Mouse (Mus musculus) heart, postnatal 10 days (tissue): ENCODE data around the gene Col4a2. TPM values are rescaled to one million over a fixed set of nuclear protein-coding genes. Genes with fewer than 3 reads are reported as not detected.
A peak's percentile ranks its signal among the peaks of the same experiment; 100 is the strongest.

ENCODE experiments used
- DNase-seq, 2 experiments: peaks; one replicate each; pipeline ENCODE4 v3.0.0; 2021
- intact Hi-C: fragments of 180-260 bp; cut with DNase I; formaldehyde crosslinking; loops from one replicate; pipeline ENCODE4 v1.15.1; 2025
- total RNA-seq, 2 experiments: library from RNA; stranded (reverse); gene quantifications; 2 replicates each; pipeline ENCODE4 v1.2.3; 2021

Col4a2 gene
- total RNA-seq, 2 experiments from 2014 or later = 697 to 713 TPM

GRCm38 (mm10) chr8:11400244-11400643, 87.6 kb downstream of the Col4a2 start:
- peak in 1 of 2 experiments; percentile 35 for DNase-seq
- intact Hi-C loops = no loop called here

DNA sequence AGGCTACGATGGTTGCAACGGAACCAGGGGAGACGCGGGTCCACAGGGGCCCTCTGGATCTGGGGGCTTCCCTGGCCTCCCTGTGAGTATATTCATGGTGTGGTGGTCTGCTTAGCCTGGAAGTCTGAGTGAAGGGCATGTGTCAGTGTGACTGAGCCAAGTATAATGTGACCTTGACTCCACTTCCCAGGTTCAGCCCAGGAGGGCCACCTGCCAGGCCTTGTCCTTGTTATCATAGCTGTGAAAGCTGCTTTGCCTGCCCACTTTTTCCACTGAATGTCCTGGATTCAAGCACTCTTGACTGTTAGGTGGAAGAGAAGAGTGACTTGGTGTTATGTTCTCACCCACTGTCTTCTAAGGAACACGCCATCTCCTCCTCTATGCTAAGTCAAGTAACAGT, 88.6 kb downstream of the Col4a2 start:
- DNase-seq = peak; percentile 71 to 76

DNA sequence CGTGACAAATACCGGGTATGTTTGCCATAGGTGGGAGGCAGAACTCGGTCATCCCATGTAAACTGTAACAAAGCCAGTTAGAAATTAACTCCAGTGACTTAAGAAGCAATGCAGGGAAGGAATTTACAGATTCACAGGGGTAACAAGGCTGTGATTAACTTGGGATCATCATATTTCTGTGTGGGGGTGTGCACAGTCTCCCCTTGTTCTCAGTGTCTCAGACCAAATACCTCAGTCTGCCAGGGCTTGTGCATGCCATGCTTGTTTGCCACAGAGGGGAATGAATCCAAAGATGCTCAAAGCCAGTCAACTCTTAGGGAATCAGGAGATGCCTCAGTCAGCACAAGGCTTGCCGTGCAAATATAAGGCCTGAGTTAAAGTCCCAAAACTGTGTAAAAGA, 89.6 kb downstream of the Col4a2 start:
- no peak for DNase-seq
- intact Hi-C loops = no loop called here

More for the DNA sequence above, 88.6 kb downstream of the Col4a2 start:
- intact Hi-C loops = no loop called here

DNA sequence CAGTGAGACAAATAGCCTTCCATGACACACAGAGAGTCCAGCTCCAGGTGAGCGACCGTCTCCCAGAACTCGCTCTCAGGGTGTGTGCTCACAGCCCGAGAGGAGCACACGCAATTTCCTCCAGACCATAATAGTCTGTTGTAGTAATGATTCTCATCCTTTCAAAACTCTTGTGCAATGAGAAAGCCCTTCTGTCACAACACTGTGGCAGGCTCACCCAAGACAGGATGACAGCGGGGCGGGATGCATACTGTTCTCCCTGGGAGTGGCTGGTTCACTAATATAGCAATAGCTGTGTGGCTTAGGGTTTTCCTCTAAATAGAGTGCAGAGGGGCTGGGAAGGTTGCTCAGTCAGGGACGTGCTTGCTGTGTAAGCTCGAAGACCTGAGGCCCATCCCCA, 91.2 kb downstream of the Col4a2 start:
- intact Hi-C loops = no loop called here

DNA sequence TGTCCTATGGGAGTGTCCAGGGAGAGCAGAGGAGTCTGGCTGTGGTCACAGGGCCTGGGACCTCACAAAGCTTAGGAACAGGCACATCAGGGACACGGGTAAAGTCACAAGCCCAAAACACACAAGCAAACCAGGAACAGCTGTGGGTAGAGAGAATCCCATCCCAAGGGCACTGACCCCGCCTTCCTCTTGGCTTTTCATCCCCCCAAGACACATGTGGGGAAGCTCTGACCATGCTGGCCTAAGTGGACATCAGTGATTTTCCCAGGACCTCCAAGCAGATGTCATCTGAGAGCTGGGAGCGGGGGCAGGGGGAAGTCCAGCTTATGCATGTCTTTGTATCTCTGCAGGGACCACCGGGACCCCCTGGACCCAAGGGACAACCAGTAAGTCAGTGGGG, 92.0 kb downstream of the Col4a2 start:
- DNase-seq = peak; percentile 43 to 47
- intact Hi-C loops = no loop called here

More for the DNA sequence above, 91.2 kb downstream of the Col4a2 start:
- no peak for DNase-seq

DNA sequence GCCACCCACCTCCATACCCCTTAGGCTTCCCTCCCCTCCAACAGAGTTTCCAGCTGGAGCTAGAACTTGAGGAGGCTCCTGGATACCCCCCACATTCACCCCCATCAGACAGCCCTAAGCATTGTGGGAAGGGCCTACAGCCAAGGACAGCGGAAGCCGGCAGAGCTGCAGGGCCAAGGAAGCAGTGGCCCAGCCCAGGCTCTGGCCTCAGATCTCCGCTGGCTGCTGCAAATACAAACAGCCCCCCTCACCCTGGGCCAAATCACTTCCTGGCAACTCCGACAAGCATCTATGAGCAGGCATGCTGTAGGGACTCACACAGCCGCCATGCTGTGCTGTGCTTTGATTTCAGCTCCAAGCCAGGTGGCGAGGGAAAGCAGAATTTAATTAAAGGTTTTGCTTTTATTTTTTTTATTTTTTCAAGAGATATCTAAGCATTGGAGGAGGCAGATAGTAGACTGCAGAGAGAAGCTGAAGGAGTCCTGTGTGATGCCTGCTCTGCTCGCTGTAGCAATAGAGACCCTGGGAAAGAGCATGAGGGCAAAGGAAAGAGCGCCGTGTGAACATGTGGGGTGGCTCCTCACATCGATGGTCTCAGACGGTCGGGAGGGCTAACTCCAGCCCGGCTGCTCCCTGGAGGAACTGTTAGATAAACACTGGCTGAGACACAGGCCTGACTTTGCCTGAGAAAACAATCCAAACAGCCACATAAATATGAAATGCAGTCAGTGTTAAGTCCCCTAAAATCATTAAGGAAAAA, 93.3 kb downstream of the Col4a2 start:
- intact Hi-C loops = no loop called here
- peak; percentile 86 for DNase-seq

DNA sequence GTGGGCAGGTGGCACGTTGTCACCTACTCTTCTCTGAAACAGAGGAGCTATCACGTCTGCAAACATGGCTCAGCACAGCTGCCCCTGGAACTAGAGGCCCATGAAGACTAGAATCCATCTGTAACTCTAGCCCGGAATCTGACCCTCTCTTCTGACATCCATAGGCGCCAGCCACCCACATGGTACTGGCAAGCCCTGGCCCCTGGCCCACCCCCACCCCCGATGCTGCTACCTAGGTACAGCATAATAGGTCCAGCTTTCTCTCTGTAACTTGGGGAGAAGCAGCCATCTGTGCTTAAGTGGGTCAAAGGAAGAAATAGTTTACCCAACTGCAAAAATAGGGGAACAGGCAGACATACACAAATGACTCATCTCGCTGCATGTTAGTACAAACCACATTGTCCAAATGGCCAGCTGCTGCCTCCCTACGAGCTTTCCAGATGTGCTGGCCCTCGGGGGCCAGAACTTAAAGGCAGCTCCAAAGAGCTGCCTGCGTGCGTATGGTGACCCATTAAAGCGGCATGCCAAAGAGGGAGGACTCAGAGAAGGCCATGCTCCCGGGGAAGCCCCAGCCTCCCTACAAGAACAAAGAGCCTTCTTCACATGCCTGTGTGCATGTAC, 99.0 kb downstream of the Col4a2 start:
- DNase-seq = peak; percentile 76 to 77
- intact Hi-C loops = no loop called here

- DNase-seq = no peak
- intact Hi-C loops = no loop called here
Measured at GRCm38 (mm10) chr8:11412450-11412849, 99.8 kb downstream of the Col4a2 start.

GRCm38 (mm10) chr8:11414304-11414703, 101.7 kb downstream of the Col4a2 start:
- intact Hi-C loops = no loop called here
- DNase-seq = no peak

GRCm38 (mm10) chr8:11415089-11415488, 102.5 kb downstream of the Col4a2 start:
- intact Hi-C loops = no loop called here
- DNase-seq = no peak

DNA sequence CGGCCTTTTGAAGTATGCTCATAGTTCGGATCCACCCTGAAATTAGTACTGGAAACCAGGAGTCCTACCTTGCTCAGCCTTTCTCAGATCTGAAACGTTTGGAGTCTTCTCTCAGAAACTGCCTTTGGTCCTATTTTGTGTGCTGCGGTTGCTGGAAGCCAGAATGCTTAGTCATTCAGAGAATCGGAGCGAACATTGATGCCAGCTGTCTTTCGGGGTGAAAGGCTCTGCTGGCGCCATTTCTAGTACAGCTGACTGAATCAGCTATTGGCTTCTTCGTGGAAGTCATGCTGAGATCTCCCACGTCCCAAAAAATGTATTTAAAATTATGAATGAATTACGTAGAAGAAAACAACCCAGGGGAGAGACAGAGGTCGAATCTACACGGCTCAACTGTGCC, 105.2 kb downstream of the Col4a2 start:
- intact Hi-C loops = no loop called here
- peak in 1 of 2 experiments; percentile 53 for DNase-seq

DNA sequence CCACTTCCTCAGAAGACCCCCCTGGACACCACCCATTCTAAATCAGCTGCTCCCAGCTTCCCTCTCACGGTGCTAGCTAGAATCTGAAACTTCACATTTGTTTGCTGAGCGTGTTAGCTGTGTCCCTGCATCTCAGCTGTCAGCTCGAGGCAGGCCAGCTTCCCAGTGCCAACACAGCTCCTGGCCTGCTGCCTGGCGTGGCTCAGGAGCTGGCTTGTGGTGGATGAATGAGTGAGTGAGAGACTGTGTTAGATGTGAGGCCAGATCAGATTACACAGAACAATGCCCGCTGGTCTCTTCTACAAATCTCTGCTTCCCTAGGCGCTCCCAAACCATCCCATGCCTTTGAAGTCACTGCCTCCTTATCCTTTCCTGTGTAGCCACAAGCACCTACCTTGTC, 106.6 kb downstream of the Col4a2 start:
- peak; percentile 80 to 83 for DNase-seq
- intact Hi-C loops = no loop called here

- intact Hi-C loops = no loop called here
- DNase-seq = peak; percentile 73 to 81
Measured at GRCm38 (mm10) chr8:11419645-11420044, 107.0 kb downstream of the Col4a2 start.

DNA sequence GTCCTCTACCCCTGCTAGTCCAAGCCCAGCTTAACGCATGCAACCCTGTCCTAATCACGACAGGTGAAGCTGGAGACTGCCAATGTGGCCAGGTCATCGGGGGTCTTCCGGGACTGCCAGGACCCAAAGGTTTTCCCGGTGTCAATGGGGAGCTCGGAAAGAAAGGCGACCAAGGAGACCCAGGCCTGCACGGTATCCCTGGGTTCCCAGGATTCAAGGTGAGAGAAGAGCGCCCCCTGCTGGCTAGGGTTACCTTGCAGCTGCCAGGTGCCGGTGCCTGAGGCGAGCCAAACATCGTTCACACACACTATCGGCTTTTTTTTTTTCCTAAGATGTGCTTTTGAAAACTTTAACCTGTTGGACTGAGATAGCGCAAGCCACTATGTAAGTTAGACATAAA, 108.5 kb downstream of the Col4a2 start:
- intact Hi-C loops = loop anchor here (1.0 kb wide), 1 partner anchor 168 kb away; no protein-coding TSS in a partner anchor
- peak; percentile 63 to 78 for DNase-seq

GRCm38 (mm10) chr8:11421968-11422367, 109.4 kb downstream of the Col4a2 start:
- DNase-seq = no peak
- intact Hi-C loops = loop anchor here (1.0 kb wide), 1 partner anchor 169 kb away; no protein-coding TSS in a partner anchor

- no peak for DNase-seq
- intact Hi-C loops = no loop called here
Measured at GRCm38 (mm10) chr8:11423091-11423490, 110.5 kb downstream of the Col4a2 start.

DNA sequence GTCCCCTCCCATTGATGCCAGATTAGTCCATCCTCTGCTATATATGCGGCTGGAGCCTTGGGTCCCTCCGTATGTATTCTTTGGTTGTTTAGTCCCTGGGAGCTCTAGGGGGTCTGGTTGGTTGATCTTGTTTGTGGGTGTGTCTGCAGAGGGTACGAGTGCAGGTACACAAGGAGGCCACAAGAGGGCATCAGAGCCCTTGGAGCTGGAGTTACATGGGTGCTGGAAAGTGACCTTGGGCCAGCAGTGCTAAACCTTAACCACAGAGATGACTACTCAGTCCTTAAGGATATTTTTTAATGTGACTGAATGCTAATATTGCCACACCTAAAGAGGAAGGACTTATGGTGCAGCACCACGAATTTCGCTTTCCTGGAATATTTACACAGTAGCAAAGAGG, 118.1 kb downstream of the Col4a2 start:
- intact Hi-C loops = no loop called here
- peak in 1 of 2 experiments; percentile 44 for DNase-seq

GRCm38 (mm10) chr8:11437862-11438261, 125.3 kb downstream of the Col4a2 start:
- intact Hi-C loops = no loop called here
- no peak for DNase-seq

- intact Hi-C loops = loop anchor here (10.0 kb wide), 1 partner anchor 254 kb away; no protein-coding TSS in a partner anchor
- DNase-seq = no peak
Measured at GRCm38 (mm10) chr8:11441291-11441690, 128.7 kb downstream of the Col4a2 start.

- intact Hi-C loops = loop anchor here (10.0 kb wide), 1 partner anchor 251 kb away; no protein-coding TSS in a partner anchor
- no peak for DNase-seq
Measured at GRCm38 (mm10) chr8:11443611-11444010, 131.0 kb downstream of the Col4a2 start.

GRCm38 (mm10) chr8:11444216-11444615, 131.6 kb downstream of the Col4a2 start:
- intact Hi-C loops = loop anchor here (10.0 kb wide), 1 partner anchor 251 kb away; no protein-coding TSS in a partner anchor

DNA sequence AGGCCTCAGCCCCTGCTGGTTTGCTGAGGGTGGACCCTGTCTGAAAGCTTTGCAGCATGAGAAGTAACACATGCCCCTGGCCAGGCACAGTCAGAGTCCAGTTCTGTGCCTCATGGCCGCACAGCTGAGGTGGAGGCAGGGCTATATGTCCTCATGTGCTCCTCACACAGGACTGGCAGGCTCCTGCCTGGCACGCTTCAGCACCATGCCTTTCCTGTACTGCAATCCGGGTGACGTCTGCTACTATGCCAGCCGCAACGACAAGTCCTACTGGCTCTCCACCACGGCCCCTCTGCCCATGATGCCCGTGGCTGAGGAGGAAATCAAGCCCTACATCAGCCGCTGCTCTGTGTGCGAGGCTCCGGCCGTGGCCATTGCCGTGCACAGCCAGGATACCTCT, 133.2 kb downstream of the Col4a2 start:
- intact Hi-C loops = loop anchor here (10.0 kb wide), 1 partner anchor 249 kb away; no protein-coding TSS in a partner anchor
- DNase-seq = no peak

More at GRCm38 (mm10) chr8:11444216-11444615, 131.6 kb downstream of the Col4a2 start:
- no peak for DNase-seq
